Mouse (Mus musculus): ENCODE data around the gene Creb5.

- TF ChIP-seq CTCF (IDR thresholded peaks at IDR 0.05; ENCODE audit: borderline replicate concordance, insufficient read depth, low read length) (no peak), POLR2A (IDR thresholded peaks at IDR 0.05; ENCODE audit: low read depth, low read length) (no peak)
Observed at GRCm38 (mm10) chr6:53696471-53696870, 409.4 kb downstream of the Creb5 start.
